ENCODE assay signal across 10 mouse cellular contexts in the genomic region with DNA sequence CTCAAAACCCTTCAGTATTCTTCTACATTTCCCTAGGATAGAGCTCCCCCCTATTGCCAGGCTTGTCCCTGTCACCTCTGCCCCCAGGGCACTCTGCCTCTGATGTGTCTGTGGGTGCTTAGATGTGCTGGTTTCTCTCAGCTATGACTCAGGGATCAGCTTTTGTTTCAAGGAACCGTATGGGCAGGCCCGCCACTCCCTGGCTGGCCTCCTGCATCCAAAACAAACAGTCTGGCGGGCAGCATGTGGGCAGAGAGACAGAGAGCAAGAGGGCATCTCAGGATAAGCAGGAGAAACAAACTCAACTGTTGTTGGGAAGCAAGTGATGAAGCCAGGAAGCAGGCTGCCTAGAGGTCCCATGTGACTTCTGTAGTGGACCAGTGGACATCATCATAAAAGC. TPM values are rescaled to one million over a fixed set of nuclear protein-coding genes. Genes with fewer than 3 reads are reported as not detected.
DNase-seq lines count a peak whose midpoint lies in the region; ATAC-seq and TF ChIP-seq lines count a peak whose summit lies in the region.
"Had no signal": no experiment of that assay in that cellular context is flagged by ENCODE, and none has a peak within 500 bp of the region (broad histone marks: within the 10 kb centered on the region; RNA-seq: fewer than 3 reads in every experiment).

No protein-coding gene starts in this region.

- no peak overlapping the region for H3K4me3 ChIP-seq in midbrain, embryonic 10.5 days
- H3K4me3 ChIP-seq in midbrain, embryonic 13.5 days (replicated peaks), result no peak overlapping the region
- no peak overlapping the region for H3K4me3 ChIP-seq in olfactory bulb, adult 2 months (ENCODE audit: insufficient read depth, low read depth, low read length)
- H3K4me3 ChIP-seq: embryonic facial prominence, embryonic 10.5 days; neural tube, embryonic 15.5 days had no signal

- peak overlapping the region; percentile 2 for H3K27ac ChIP-seq in midbrain, embryonic 10.5 days (replicated peaks)
- no peak overlapping the region for H3K27ac ChIP-seq in midbrain, embryonic 13.5 days
- 0 out of 2 replicates have a peak overlapping the region, but pooled peaks have one; percentile 14 for H3K27ac ChIP-seq in olfactory bulb, adult 2 months (ENCODE audit: insufficient read depth, low read depth, low read length)
- H3K27ac ChIP-seq: embryonic facial prominence, embryonic 10.5 days; neural tube, embryonic 15.5 days had no signal

- H3K9ac ChIP-seq in midbrain, embryonic 13.5 days (replicated peaks), result no peak overlapping the region
- H3K9ac ChIP-seq: neural tube, embryonic 15.5 days had no signal

- no peak for TF ChIP-seq CTCF in olfactory bulb, adult 2 months (IDR thresholded peaks at IDR 0.05; ENCODE audit: insufficient read depth, low read depth, low read length)

- DNase-seq in adrenal gland, postnatal 10 days, result peak; percentile 25
- no peak for DNase-seq in adrenal gland, postnatal 4 days (ENCODE audit: low spot score in 2 of 2)
- no peak for DNase-seq in midbrain, embryonic 10.5 days (ENCODE audit: low spot score)
- peak; percentile 67 for DNase-seq in cerebellum, postnatal 36 days
- no peak for DNase-seq in spleen, postnatal 36 days (ENCODE audit: low spot score in 2 of 2)

- no peak for TF ChIP-seq POLR2A in olfactory bulb, adult 2 months (IDR thresholded peaks at IDR 0.05; ENCODE audit: insufficient read depth, low read depth, low read length)

- no peak for ATAC-seq in midbrain, embryonic 13.5 days
- no peak for ATAC-seq in megakaryocyte, adult 5-6 weeks (ENCODE audit: poor library complexity, severe bottlenecking)

- H3K36me3 ChIP-seq in midbrain, embryonic 10.5 days, result no peaks in the 10 kb centered on the region
- H3K36me3 ChIP-seq in midbrain, embryonic 13.5 days, result no peaks in the 10 kb centered on the region
- H3K36me3 ChIP-seq: embryonic facial prominence, embryonic 10.5 days; neural tube, embryonic 15.5 days had no signal

- no peaks in the 10 kb centered on the region for H3K9me3 ChIP-seq in midbrain, embryonic 10.5 days (replicated peaks)
- H3K9me3 ChIP-seq in midbrain, embryonic 13.5 days, result no peaks in the 10 kb centered on the region
- H3K9me3 ChIP-seq: embryonic facial prominence, embryonic 10.5 days; neural tube, embryonic 15.5 days had no signal

- peaks cover 53% of the 10 kb centered on the region for H3K4me1 ChIP-seq in midbrain, embryonic 10.5 days
- H3K4me1 ChIP-seq in midbrain, embryonic 13.5 days (replicated peaks), result peaks cover 17% of the 10 kb centered on the region
- H3K4me1 ChIP-seq in olfactory bulb, adult 2 months (ENCODE audit: control insufficient read depth, insufficient read depth, low read length), result peaks cover 24% of the 10 kb centered on the region

- WGBS in midbrain, embryonic 10.5 days, result 42% methylated on average over 3 of the region's 3 CpGs
- 50% methylated on average over 3 of the region's 3 CpGs for WGBS in midbrain, embryonic 13.5 days
- 13% methylated on average over 3 of the region's 3 CpGs for WGBS in olfactory bulb, adult 2 months

- H3K4me2 ChIP-seq in midbrain, embryonic 13.5 days (replicated peaks), result no peak overlapping the region
- H3K4me2 ChIP-seq: neural tube, embryonic 15.5 days had no signal

- peaks cover 12% of the 10 kb centered on the region; the same call in 1 of the 2 replicates for H3K27me3 ChIP-seq in midbrain, embryonic 10.5 days (ENCODE audit: low read depth, poor library complexity, severe bottlenecking)
- H3K27me3 ChIP-seq in midbrain, embryonic 13.5 days, result 0 out of 2 replicates have a peak, but pooled peaks cover 4% of the 10 kb centered on the region
- H3K27me3 ChIP-seq: neural tube, embryonic 15.5 days had no signal

RNA-seq across cellular contexts. Expression of gene Plekha1, which starts 9.9 kb away (rescaled TPM):
- total RNA-seq in adrenal gland, postnatal 10 days (2021), result 10 to 100 TPM; 25.4 to 34.8 TPM
- 10 to 100 TPM; 39.2 to 41.8 TPM for total RNA-seq in adrenal gland, postnatal 4 days (2021)
- polyA plus RNA-seq in midbrain, embryonic 10.5 days (2016; fragmentation: Nextera tagmentation; extraction: Ambion mirVana), result 49.9 and 50.9 TPM in 2 replicates
- 54.6 and 55.5 TPM in 2 replicates for polyA plus RNA-seq in midbrain, embryonic 13.5 days (2015; fragmentation: Nextera tagmentation; extraction: Ambion mirVana)
- 219 TPM in 1 of 2 replicates, not detected in the other for polyA plus RNA-seq in olfactory bulb, adult 2 months (2012; ENCODE audit: insufficient read depth, insufficient read length, low replicate concordance, missing spikeins)
- 36.5 and 38.9 TPM in 2 replicates for total RNA-seq in megakaryocyte, adult 5-6 weeks (2015)
- total RNA-seq in megakaryocyte, adult 5-6 weeks (2017), result 56.6 and 57.7 TPM in 2 replicates

Comparison
In these comparisons a context has a peak if more than half of its experiments do, and no peak if none do; other contexts are left out.
1. DNase-seq: peak in adrenal gland, postnatal 10 days (single experiment) and cerebellum, postnatal 36 days (2 of 2); none in adrenal gland, postnatal 4 days (0 of 2), midbrain, embryonic 10.5 days (single experiment) and spleen, postnatal 36 days (0 of 2).